Mouse (Mus musculus) CH12.LX (cell line): ENCODE results near the gene G6pc2. TPM values are rescaled to one million over a fixed set of nuclear protein-coding genes. Genes with fewer than 3 reads are reported as not detected.

Experiments used
- DNase-seq: peaks from one replicate; pipeline ENCODE4 v3.0.0-alpha.2; 2013; ENCODE audit errors: extremely low read depth
- H3K27ac ChIP-seq: 2 replicates; pipeline ENCODE4 v1.5.1; 2012; ENCODE audit warnings: low read depth, mild to moderate bottlenecking, control low read depth, moderate library complexity; ENCODE audit not compliant: insufficient read depth
- H3K27me3 ChIP-seq: replicated peaks from 2 replicates; pipeline ENCODE3; 2012; ENCODE audit warnings: inconsistent platforms
- H3K36me3 ChIP-seq, 2 experiments: replicated peaks in 1 of 2; 2 replicates each; pipeline versions ENCODE3 to v1.6.1; 2012; ENCODE audit warnings: inconsistent platforms in 1 of 2, low read length in 1 of 2, mild to moderate bottlenecking in 1 of 2, mixed read lengths in 1 of 2, moderate library complexity in 1 of 2; ENCODE audit not compliant: control insufficient read depth in 1 of 2, insufficient read depth in 1 of 2
- H3K4me1 ChIP-seq, 2 experiments: 2 replicates each; pipeline ENCODE4 v1.6.1; 2012; ENCODE audit warnings: inconsistent platforms in 1 of 2, moderate library complexity in 1 of 2; ENCODE audit not compliant: insufficient read depth in 2 of 2, control insufficient read depth in 1 of 2
- H3K4me2 ChIP-seq: 2 replicates; pipeline ENCODE4 v1.6.1; 2012; ENCODE audit warnings: low read depth, mild to moderate bottlenecking, control low read depth; ENCODE audit not compliant: poor library complexity, insufficient read depth, severe bottlenecking
- H3K4me3 ChIP-seq, 3 experiments: fragments of 150-350 bp in 1 of 3; sonication (generic) in 1 of 3; replicated peaks in 1 of 3; 2 replicates each; pipeline versions ENCODE3 to v1.5.1; 2011 to 2012; ENCODE audit warnings: low read depth in 2 of 3, low read length in 2 of 3, mild to moderate bottlenecking in 2 of 3, moderate library complexity in 2 of 3, control low read depth in 1 of 3, improper control_type of control experiment in 1 of 3, inconsistent platforms in 1 of 3, mixed read lengths in 1 of 3; ENCODE audit not compliant: poor library complexity in 1 of 3
- H3K79me2 ChIP-seq: replicated peaks from 2 replicates; pipeline ENCODE4 v1.6.1; 2012; ENCODE audit warnings: mild to moderate bottlenecking, moderate library complexity; ENCODE audit not compliant: control insufficient read depth, poor library complexity, insufficient read depth, severe bottlenecking; ENCODE audit errors: extremely low read depth
- H3K9ac ChIP-seq: 2 replicates; pipeline ENCODE4 v1.6.1; 2012; ENCODE audit warnings: low read depth, mild to moderate bottlenecking, control low read depth, moderate library complexity; ENCODE audit not compliant: insufficient read depth
- H3K9me3 ChIP-seq: replicated peaks from 2 replicates; pipeline ENCODE3; 2012; ENCODE audit warnings: low read length, inconsistent platforms, mixed read lengths
- CHD2 ChIP-seq: IDR thresholded peaks from 2 replicates; pipeline ENCODE4 v1.6.1; 2011; ENCODE audit warnings: low read length, improper control_type of control experiment
- E2F4 ChIP-seq: IDR thresholded peaks from 2 replicates; pipeline ENCODE4 v1.6.1; 2011; ENCODE audit warnings: low read depth, low read length, improper control_type of control experiment; ENCODE audit not compliant: insufficient replicate concordance
- ELF1 ChIP-seq: IDR thresholded peaks from 2 replicates; pipeline ENCODE4 v1.6.1; 2014; ENCODE audit warnings: low read depth, mild to moderate bottlenecking, inconsistent platforms, low read length, improper control_type of control experiment
- ETS1 ChIP-seq: conservative IDR thresholded peaks from 2 replicates; pipeline ENCODE4 v1.6.1; 2012; ENCODE audit warnings: low read depth, mild to moderate bottlenecking, inconsistent platforms, low read length, improper control_type of control experiment, moderate library complexity
- GABPA ChIP-seq: IDR thresholded peaks from 2 replicates; pipeline ENCODE4 v1.6.1; 2012; ENCODE audit warnings: low read depth, low read length, improper control_type of control experiment, inconsistent platforms; ENCODE audit not compliant: insufficient replicate concordance
- HCFC1 ChIP-seq: IDR thresholded peaks from 2 replicates; pipeline ENCODE4 v1.6.1; 2012; ENCODE audit warnings: low read depth, mild to moderate bottlenecking, inconsistent platforms, low read length, improper control_type of control experiment
- JUN ChIP-seq: IDR thresholded peaks from 2 replicates; pipeline ENCODE4 v1.6.1; 2011; ENCODE audit warnings: low read depth, mild to moderate bottlenecking, low read length, improper control_type of control experiment, moderate library complexity; ENCODE audit not compliant: insufficient read depth
- KAT2A ChIP-seq: IDR thresholded peaks from 2 replicates; pipeline ENCODE4 v1.6.1; 2012; ENCODE audit warnings: low read length, improper control_type of control experiment, inconsistent platforms; ENCODE audit not compliant: insufficient replicate concordance
- MAFK ChIP-seq: IDR thresholded peaks from 2 replicates; pipeline ENCODE4 v1.6.1; 2011; ENCODE audit warnings: low read length, improper control_type of control experiment; ENCODE audit not compliant: insufficient replicate concordance
- MAX ChIP-seq: IDR thresholded peaks from 2 replicates; pipeline ENCODE4 v1.6.1; 2011; ENCODE audit warnings: low read length, improper control_type of control experiment
- MAZ ChIP-seq: IDR thresholded peaks from 2 replicates; pipeline ENCODE4 v1.6.1; 2012; ENCODE audit warnings: low read depth, mild to moderate bottlenecking, inconsistent platforms, low read length, improper control_type of control experiment, moderate library complexity
- NELFE ChIP-seq: IDR thresholded peaks from 2 replicates; pipeline ENCODE4 v1.6.1; 2011; ENCODE audit warnings: low read depth, low read length, improper control_type of control experiment
- NRF1 ChIP-seq: IDR thresholded peaks from 2 replicates; pipeline ENCODE4 v1.6.1; 2014; ENCODE audit warnings: low read depth, mild to moderate bottlenecking, inconsistent platforms, low read length, improper control_type of control experiment, moderate library complexity
- PAX5 ChIP-seq: IDR thresholded peaks from 2 replicates; pipeline ENCODE4 v1.6.1; 2012; ENCODE audit warnings: low read length, inconsistent platforms, mixed read lengths
- SIN3A ChIP-seq: IDR thresholded peaks from 2 replicates; pipeline ENCODE4 v1.6.1; 2012; ENCODE audit warnings: low read length, improper control_type of control experiment, inconsistent platforms
- TBP ChIP-seq: conservative IDR thresholded peaks from 2 replicates; pipeline ENCODE4 v1.6.1; 2011; ENCODE audit warnings: low read depth, low read length, improper control_type of control experiment
- TCF12 ChIP-seq: IDR thresholded peaks from 2 replicates; pipeline ENCODE4 v1.6.1; 2014; ENCODE audit warnings: low read depth, mild to moderate bottlenecking, inconsistent platforms, low read length, improper control_type of control experiment
- UBTF ChIP-seq: IDR thresholded peaks from 2 replicates; pipeline ENCODE4 v1.6.1; 2012; ENCODE audit warnings: low read depth, mild to moderate bottlenecking, inconsistent platforms, low read length, improper control_type of control experiment, moderate library complexity
- USF1 ChIP-seq: IDR thresholded peaks from 2 replicates; pipeline ENCODE4 v1.6.1; 2014; ENCODE audit warnings: low read depth, mild to moderate bottlenecking, inconsistent platforms, low read length, improper control_type of control experiment
- USF2 ChIP-seq: conservative IDR thresholded peaks from 2 replicates; pipeline ENCODE4 v1.6.1; 2011; ENCODE audit warnings: low read depth, low read length, improper control_type of control experiment
- ZC3H11A ChIP-seq: IDR thresholded peaks from 2 replicates; pipeline ENCODE4 v1.6.1; 2012; ENCODE audit warnings: low read depth, mild to moderate bottlenecking, inconsistent platforms, low read length, improper control_type of control experiment
- ZKSCAN1 ChIP-seq: IDR thresholded peaks from 2 replicates; pipeline ENCODE4 v1.6.1; 2012; ENCODE audit warnings: low read depth, inconsistent platforms, low read length, improper control_type of control experiment, borderline replicate concordance
- ZNF384 ChIP-seq: IDR thresholded peaks from 2 replicates; pipeline ENCODE4 v1.6.1; 2012; ENCODE audit warnings: low read depth, low read length, improper control_type of control experiment, inconsistent platforms
- dilution Hi-C: fragments of 300-500 bp; cut with MboI; formaldehyde crosslinking; loops from 2 replicates; pipeline ENCODE4 v1.14.3; 2020; ENCODE audit warnings: low sequenced_read_pairs; ENCODE audit not compliant: extremely low pct_unique_long_range_greater_than_20kb, extremely low pct_ligation_motif_present
- in situ Hi-C: fragments of 300-500 bp; cut with MboI; formaldehyde crosslinking; loops from 3 replicates; pipeline ENCODE4 v1.14.3; 2019; ENCODE audit warnings: low sequenced_read_pairs, low pct_ligation_motif_present, low pct_unique_long_range_greater_than_20kb, mixed read lengths
- polyA plus RNA-seq: library from polyadenylated mRNA; unstranded; fragments of >175 nt; gene quantifications from 2 replicates; pipeline ENCODE4 v1.2.1, GENCODE M21; 2012; ENCODE audit warnings: low read depth; ENCODE audit not compliant: insufficient read length
- total RNA-seq, 2 experiments: library from RNA; depleted of rRNA; stranded (reverse); fragments of 300-350 nt in 1 of 2; fragments of >200 nt in 1 of 2; gene quantifications; 2 replicates each; pipeline ENCODE4 v1.2.3; 2012 to 2014

Gene G6pc2
- total and polyA plus RNA-seq, 3 experiments = not detected

GRCm38 (mm10) chr2:69224724-69225123, 13.9 kb downstream of the G6pc2 start:
- no peak for DNase-seq
- no peaks in the 10 kb centered on the region for H3K9me3 ChIP-seq
- dilution Hi-C loops = no loop called here
- TF ChIP-seq HCFC1 = no peak
- no peak for TF ChIP-seq SIN3A
- TF ChIP-seq PAX5 = no peak
- TF ChIP-seq ZKSCAN1 = no peak
- TF ChIP-seq E2F4 = no peak
- TF ChIP-seq USF1 = no peak
- no peak for TF ChIP-seq JUN
- no peak for TF ChIP-seq ZNF384
- TF ChIP-seq MAZ = no peak
- TF ChIP-seq TBP = no peak
- TF ChIP-seq, all 38 proteins: peak for 0
- 0 out of 4 replicates have a peak, but pooled peaks cover 0 to 1% of the 10 kb centered on the region in 2 experiments for H3K4me1 ChIP-seq
- H3K27ac ChIP-seq = no peak overlapping the region
- no peaks in the 10 kb centered on the region for H3K79me2 ChIP-seq
- H3K9ac ChIP-seq = no peak overlapping the region
- in situ Hi-C loops = no loop called here
- no peak overlapping the region for H3K4me3 ChIP-seq
- no peaks in the 10 kb centered on the region for H3K36me3 ChIP-seq
- H3K4me2 ChIP-seq = no peak overlapping the region
- H3K27me3 ChIP-seq = no peaks in the 10 kb centered on the region

- TF ChIP-seq TCF12 (no peak), ZC3H11A (no peak), TBP (no peak), JUN (no peak), KAT2A (no peak), ETS1 (no peak), ELF1 (no peak), NELFE (no peak), ZNF384 (no peak), NRF1 (no peak), UBTF (no peak), HCFC1 (no peak), CHD2 (no peak), MAFK (no peak), GABPA (no peak), USF2 (no peak), MAX (no peak)
- TF ChIP-seq, all 38 proteins: peak for 0
- Histone ChIP-seq H3K27ac (no peak overlapping the region), H3K79me2 (no peaks in the 10 kb centered on the region), H3K4me1 (no peaks in the 10 kb centered on the region), H3K4me3 (no peak overlapping the region), H3K27me3 (no peaks in the 10 kb centered on the region), H3K9me3 (no peaks in the 10 kb centered on the region), H3K4me2 (peak overlapping the region; percentile 41; the same call in 1 of the 2 replicates), H3K9ac (no peak overlapping the region), H3K36me3 (no peaks in the 10 kb centered on the region)
- in situ Hi-C loops = no loop called here
- DNase-seq = no peak
- dilution Hi-C loops = no loop called here
These were observed 16.0 kb downstream of the G6pc2 start for GRCm38 (mm10) chr2:69226876-69227275.
